Mouse (Mus musculus) frontal cortex, adult (tissue): Measurements from ENCODE around the gene Fam222a.

Experiments
- ATAC-seq: cut with Nextera tagmentation; 2 replicates; pipeline ENCODE4 v1.9.2; 2017; ENCODE audit warnings: mild to moderate bottlenecking, moderate library complexity, mixed read lengths; ENCODE audit not compliant: low TSS enrichment

Fam222a gene

DNA sequence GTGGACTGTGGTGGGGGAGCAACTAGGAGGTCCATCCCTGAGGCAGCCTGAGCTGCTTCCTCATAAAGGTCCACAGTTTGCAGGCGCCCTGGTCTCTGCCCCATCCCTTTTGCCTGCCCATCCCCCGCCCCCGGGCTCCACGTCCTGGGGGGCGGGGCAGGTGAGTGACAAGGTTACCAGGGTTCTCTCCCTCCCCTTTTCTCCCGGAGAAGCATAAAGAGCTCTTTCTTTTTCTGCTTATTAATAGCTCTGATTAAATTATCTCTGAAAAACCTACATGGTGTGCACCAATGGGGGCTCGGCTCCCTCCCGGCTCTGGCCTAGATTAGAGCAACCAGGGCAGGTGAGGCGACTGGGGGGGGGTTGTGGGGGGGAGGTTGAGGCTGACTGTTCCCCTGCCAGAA lies 7.3 kb upstream of the Fam222a start:
- ATAC-seq, result no peak

DNA sequence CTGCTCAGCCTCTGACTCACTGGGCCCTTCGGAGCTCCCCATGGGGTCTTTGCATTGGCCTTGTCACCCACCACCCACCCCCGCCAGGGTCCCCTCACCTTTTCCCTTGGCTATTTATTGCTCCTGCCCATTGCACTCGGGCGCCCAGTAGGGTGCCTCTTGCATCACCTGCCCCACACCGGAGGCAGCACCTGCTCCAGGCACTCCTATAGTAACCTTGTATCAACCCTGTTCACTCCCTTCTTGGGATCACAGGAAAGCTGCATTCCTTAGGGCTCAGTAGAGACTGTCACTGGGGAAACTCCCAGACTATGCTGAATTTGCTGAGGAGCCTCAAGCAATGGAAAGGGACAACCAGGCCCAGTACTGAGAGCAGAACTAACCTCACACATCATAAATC lies 6.9 kb upstream of the Fam222a start:
- no peak for ATAC-seq

DNA sequence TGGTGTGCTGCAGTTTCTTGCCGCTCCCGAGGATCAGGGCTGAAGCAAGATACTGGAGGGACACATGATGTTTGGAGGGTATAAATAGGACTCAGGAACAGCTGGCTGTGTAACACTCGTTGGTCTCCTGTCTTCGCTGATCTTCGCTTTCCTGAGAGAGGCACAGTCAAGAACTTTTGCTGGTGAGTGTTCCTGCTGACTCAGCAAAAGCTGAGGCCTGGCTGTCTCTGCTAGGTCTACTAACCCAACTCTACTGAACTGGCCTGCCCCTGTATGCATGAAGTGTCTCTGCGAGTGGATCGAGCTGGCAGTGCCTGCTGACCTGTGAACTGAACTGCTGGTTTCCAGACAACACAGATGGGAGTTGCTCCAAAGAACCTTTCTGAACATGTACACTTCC lies 3.8 kb upstream of the Fam222a start:
- no peak for ATAC-seq

DNA sequence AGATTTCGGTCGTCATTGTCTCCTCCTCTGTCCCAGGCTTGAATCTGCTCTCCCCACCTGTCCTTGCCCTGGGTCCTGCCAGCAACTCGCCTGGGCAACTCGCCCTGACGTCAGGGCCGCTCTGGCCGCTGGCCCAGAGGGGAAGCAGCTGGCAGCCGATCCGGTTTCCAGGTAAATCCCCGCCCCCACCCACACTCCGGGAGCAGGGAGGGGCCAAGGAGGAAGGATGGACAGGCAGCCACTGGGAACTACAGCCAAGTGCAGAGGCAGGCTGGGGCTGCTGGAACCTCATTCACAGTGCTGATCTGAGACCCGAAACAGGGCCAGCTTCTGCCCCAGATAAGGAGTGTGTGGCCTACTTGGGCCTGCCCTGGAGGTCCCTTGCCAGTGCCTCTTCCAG lies 2.5 kb upstream of the Fam222a start:
- no peak for ATAC-seq

DNA sequence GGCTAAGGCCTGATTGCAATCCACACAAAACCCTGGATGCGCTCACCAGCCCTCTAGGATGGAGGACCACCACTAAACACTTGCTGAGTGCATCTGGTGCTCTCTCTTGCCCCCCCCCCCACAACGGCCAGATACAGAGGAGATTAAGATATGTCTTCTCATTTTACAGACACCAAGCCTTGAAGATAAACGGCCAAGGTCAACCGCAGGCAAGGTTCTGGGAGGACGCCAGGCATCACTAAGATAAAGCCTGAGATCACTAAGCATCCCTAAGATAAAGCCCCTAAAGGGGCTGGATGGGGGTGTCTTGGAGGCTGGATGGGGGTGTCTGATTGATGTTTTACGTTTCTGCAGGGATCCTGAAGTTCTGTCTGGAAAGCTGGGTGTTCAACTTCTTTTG lies 2.1 kb upstream of the Fam222a start:
- ATAC-seq, result no peak

DNA sequence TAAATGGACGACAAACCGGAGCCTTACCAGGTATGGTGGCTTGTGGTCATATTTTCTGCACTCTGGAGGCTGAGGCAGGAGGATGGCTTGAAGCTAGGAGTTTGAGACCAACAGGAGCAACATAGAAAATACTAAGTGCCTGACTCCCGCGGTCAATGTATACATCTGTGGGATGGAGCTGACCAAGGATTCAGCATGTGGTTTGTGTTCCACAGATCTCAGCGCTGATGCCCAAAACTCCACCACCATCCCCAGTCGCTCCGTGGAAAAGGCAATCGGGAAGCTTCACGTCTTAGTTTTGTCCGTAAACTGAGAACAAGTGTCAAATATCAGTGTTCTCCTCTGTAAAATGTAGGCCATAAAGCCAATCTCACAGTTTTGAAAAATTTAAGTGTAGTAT lies 1.4 kb upstream of the Fam222a start:
- ATAC-seq, result no peak

DNA sequence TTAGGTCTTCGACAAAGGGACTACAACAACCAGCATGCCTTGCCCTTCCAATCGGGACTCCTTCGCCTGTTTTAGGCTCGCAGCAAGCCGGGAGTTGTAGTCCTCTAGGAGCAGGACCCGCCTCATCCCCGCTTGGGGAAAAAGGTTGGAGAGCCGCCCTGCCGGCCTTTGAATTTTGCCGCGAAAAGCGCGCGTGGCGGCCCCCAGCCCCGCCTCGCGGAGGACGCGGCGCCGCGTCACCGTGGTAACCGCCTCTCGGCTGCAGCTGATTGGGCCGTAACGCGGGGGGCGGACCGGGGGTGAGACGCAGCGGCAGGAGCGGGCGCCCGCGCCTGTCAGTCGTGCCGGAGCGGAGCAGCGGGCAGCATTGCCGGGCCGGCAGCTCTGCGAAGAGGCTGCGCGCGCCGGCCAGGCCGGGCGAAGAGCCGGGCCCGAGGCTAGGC lies 720 bp upstream of the Fam222a start:
- ATAC-seq, result peak; percentile 88

DNA sequence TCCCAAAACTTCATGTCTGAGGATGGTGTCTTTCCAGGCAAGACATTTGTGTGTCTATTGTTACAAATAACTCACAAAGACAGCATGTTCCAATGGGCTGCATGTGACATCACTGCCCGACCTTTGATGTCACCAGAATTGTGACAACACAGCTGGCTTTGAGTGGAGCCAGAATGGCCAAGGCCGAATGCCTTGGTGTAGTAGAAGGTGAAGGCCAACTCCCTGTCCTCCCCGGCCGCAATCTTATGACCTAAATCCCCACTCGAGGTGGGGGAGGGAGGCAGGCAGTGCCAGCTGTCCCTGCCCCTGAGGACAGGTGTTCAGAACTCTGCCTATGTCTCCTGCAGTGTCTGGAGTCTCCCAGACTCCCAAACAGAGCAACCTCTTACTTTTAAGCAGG lies 1.0 kb downstream of the Fam222a start:
- ATAC-seq, result no peak

DNA sequence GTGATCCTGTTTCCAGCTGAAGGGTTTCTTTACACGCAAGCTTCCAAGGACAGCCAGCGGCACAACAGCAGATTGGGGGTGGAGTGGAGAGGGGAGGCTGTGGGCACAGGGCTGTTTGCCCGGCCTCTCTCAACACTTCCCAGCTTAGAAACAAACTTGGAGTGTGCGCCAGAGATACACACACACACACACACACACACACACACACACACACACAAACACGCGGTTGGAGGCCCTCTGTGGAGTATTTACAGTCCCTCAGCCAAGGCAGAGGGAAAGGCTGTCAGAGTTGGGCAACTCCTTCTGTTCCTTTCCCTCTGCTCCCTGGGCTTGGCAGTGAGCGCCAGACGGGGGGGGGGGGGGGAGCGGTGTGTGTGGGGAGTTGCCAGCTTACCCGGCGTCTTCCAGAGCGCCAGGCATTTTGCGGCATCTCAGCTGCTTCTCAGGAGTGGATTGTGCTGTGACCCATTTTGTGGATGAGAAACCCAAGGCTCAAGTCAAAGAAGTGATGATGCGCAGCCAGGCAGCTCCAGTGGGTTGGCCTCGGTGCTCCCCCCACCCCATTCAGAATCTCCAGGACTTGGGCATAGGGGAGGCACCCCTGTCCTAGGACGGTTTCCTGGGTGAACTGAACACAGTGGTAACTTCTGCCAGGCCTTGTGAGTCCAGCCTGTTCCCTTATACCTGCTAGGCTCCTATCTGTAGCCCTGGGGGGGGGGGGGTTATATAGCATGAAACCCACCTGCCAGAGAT lies 2.3 kb downstream of the Fam222a start:
- ATAC-seq, result 0 out of 2 replicates have a peak, but pooled peaks have one; percentile 14

DNA sequence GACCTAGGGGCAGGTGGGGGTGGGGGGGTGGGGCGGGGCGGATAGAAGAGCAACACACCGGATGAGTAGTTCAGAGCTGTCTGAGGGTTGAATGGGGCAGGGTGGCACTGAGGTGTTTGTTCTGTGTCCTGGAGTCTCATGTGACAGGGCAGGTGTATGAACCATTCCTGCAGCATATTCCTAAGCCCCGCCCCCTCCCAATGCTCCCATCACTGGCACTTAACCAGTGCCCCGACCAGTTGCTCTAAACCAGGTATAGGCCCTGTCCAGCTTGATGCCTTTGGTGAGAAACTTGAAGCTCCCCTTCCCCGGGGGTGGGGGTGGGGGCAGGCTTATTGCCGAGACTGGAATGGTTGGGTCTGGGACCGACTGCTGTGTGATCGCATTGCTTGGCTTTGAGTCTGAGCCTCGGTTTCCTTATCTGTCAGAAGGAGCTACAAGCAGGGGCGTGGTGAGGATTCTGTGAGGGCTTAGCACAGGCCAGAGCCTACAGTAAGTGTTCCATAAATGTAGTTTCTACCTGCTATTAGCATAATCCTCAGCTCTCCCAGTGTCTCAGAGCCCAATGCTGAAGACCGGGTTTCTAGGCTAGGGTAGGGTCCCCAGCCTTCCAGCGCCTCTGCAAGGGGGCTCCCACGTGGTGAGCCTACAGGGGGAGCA lies 3.1 kb downstream of the Fam222a start:
- no peak for ATAC-seq

DNA sequence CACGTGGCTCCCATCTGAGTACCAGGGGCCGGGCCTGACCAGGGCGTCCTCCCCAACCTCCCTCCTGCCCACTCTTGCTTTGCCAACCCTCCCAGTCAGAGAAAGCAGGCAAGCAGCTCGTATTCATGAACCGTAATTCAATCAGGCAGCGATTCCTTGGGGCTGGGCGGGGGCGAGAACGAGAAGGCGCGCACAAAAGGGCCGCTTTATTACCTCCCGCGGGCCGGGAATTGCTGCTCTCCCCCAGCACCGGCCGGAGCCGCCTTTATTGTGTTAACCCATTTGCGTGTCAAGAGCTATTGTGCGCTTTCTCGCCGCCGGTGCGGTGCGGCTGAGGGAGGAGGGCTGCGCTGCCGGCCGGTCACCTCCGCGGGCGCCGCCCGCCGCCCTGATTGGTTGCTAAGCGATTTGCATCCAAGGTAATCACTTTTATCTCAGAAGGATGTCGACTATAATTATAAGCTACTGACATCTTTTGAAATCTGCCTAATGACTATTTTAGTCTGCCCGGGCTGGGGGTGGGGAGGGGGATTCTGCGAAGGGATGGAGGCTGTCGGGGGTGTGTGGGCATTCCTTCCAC lies 3.7 kb downstream of the Fam222a start:
- no peak for ATAC-seq

DNA sequence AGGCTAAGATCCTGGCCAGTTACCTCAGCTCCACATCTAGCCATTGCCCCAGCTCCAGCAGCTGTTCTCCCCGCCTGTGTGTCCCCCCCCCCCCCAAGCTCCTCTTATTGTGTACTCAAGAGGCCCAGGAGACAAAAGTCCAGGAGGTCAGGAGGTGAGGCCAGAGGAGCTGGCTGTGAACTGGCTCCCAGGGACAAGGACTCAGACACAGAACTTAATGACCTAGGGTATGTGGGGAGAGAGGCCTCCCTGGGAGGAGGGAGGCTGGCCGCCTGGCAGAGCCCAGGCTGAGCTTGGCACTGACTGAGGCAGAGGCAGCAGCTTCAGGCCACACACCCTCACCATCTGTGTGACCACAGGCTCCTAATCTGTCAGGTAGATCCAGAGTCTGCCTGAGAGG lies 5.2 kb downstream of the Fam222a start:
- no peak for ATAC-seq

DNA sequence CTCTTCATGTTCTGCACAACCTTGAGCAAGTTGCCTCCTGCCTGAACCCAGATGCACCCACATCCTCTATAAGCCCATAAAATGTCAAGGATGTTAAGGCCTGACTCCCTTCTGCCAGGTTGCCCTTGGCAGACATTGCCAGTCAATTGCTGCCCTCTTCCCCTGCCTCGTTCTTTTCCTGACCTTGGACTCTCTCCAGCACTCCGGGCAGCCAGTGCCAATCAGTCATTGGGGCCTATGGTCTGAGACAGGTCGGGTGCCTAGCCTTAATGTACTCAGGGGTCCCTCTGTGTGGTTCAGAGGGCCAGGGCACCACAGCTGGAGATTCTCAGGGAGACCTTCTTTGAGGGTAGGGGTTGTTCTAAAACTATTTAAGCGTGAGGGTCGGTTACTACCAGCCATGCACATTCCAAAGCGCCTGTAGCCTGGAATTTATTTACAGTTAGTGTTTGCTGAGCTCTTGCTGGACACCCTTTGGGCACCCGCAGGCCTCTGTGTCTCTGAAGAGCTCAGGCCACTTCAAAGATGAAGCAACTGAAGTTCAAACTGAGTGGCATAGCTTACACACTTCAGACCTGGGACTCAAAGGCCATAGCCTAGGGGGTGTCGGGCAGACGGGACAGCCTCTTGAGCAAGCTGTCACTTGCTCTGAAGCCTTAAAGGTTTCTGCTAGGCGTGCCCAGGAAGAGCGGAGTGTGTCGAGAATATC lies 6.3 kb downstream of the Fam222a start:
- no peak for ATAC-seq

DNA sequence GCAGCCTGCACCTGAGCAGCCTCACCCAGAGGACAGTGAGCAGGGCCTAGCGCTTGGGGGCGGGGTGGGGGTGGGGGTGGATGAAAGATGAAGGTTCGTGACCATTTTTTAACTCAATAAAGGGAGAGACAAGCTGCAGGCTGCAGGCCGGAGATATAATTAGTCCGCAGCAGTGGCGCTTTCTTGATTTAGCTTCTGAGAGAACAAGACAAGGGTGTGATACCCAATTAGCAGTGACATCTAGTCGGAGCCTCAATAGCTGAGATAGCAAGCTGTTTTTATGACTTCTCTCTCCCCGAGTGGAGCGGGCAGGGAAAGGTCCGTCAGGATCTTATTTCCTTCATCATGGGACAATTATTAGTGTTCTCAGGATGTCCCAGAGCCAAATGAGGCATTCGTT lies 7.2 kb downstream of the Fam222a start:
- no peak for ATAC-seq

DNA sequence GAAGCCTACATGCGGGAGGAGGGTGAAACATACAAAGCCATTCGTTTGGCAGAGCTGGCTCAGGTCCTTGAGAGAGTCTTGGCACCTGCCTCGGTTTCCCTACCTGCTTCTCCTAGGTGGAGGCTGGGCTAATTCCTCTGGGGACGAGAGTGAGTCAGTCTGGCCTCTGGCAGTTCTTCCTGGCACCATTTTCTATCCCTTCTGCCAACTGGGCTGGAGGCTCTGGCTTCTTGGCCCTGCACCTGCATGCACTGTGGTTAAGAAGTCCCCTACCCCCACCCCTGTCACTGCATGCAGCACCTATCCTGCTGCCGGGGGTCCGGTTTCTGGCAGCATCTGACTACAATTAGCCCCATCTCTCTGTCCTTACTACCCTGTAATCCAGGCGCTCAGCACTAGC lies 7.7 kb downstream of the Fam222a start:
- ATAC-seq, result no peak

DNA sequence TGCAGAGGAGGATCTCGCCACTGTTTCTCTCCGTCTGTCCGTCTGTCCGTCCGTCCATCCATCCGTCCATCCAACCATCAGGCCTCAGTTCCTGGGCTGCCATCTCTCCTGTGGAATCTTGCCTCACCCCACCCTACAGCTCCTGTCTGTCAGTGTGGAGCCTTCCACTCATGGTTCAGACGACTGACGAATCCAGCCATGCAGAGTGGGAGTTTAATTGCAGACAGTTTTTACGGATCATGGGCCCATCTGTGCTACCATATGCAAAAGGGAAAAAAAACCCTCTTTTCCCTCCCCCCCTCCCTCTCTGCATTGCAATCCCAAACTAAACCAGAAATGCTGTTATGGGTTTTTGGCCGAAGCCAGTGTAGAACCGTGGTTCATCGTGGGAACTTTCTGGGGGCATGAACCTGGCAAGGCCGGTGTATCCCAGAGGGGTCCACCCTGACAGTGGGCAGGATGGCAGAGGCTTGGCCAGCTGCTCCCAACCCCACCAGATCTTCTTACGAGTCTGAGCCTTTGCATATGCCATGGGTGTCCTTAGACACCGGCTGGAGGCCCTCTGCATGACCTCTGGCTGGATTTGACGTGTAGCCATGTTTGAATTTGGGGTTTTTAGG lies 8.3 kb downstream of the Fam222a start:
- ATAC-seq, result peak; percentile 82

DNA sequence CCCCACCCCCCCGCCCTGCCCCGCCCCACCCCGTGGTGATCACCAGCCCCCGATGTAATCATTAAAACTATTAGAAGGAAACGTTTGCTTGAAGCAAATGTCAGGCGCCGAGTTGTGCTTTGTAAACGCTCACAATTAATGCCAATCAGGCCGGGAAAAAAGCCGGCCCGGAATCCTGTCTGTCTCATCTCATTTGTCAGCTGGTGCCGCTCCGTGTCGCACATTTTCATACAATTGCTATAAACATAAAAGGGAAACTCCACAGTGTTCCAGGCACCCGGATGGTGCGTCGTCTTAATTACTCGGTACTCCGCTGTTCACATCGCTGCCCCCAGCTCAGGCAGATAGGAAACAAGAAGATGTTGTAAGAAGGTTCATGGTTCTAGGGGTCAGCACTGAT lies 10.5 kb downstream of the Fam222a start:
- ATAC-seq, result no peak

DNA sequence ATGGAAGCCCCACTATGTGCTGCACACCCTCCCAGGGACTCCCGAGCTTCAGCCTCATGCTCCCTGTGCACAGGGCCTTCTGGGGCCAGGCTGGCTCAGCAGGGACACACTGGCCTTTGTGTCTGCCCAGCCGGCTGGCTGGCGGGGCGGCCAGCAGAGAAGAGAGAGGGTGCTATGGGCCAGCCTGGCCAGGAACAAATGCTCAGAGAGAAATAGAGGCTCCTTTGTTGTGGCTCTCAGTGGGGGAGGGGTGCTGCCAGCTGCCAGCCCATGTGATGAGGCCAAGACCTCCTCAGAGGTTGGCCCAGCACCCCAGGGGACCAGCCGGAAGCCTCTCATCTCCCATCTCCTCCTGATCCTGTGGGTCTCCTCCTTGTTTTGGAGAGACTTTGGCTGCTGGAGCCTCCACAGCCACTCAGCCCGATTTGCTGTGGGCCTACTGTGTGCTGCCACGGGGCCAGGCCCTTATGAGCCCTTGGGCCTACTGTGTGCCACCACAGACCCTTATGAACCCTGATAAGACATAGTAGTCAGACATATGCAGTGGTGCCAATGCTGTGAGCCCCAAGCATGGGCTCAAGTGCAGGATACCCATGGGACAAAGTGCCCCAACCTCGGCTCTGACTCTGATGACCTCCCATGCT lies 12.0 kb downstream of the Fam222a start:
- ATAC-seq, result peak; percentile 43; the same call in 1 of the 2 replicates

DNA sequence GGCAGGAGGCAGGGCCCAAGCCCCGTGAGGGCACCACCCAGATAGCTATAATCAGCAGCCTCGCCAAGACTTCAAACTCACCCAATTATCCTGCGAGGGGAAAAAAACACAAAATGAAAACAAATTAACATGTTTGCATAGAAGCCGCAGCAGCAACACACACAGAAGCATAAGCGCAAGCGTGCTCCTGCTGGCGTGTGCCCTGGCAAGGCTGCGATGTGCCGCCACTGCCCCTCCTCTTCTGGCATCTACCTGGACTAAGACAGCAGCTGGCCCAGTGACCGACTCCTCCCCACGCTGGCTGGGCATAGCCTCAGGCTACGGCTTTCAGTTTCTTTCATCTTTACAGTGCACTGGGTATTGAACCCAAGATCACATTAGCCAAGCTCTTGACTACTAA lies 13.7 kb downstream of the Fam222a start:
- no peak for ATAC-seq

DNA sequence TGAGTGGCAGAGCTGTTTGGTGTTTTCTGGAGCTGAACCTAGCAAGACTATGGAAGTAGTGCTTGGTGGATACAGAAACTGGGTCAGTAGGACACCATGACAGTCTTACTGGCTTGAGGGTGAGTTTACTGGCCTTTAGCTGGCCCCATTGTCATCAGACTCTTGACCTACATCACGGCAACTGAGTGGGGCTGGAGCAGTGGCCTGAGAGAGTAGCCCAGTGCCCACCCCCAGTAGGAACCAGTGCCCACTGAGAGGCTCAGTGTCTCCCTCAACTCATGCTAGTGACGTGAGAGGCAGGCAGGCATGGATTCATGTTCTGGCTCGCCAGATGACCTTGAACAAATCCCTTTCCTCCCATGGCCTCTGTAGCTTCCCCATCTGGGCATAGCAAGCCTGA lies 15.2 kb downstream of the Fam222a start:
- ATAC-seq, result no peak

DNA sequence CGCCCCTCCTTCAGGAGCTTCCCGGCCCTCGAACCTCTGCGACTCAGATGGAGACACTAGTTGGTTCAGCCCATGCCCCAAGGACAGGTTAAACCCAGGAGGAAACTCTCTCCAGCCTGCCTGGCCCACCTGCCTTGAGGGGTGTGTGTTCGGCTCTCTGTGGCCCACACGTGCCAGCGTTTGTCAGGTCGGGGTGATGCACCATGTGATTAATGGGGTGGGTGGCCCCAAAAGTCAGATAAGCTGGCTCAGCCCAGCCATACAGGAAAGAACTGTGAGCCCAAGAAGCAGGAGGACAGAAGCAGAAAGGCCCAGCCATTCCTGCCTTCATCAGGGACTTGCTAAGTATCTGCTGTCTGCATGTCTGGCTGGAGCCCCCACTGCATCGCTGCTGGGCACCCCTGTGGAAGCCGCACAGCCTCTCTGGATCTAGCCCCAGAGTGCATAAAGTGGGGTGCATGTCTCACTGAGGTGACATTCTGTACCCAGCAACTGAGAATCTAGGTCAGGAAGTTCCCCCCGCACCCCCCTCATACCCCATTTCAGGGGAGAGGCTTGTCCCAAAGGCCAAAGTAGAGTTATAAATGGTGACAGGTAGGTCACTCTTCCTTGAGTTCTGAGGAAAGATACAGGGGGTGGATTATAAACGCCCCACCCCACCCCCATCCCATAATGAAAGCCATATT lies 15.8 kb downstream of the Fam222a start:
- no peak for ATAC-seq
